In genomic region chr11:106920551-106921379, GRCm38 (mm10) we compare ENCODE assay signal across 8 mouse cellular contexts. TPM values are rescaled to one million over a fixed set of nuclear protein-coding genes. Genes with fewer than 3 reads are reported as not detected.
A peak's percentile ranks its signal among the peaks of the same experiment; 100 is the strongest.
DNase-seq lines count a peak whose midpoint lies in the region; ATAC-seq and TF ChIP-seq lines count a peak whose summit lies in the region.

Gene Smurf2 (minus strand): TSS chr11:106920715.

- no peak for TF ChIP-seq CTCF in kidney, postnatal 0 days (IDR thresholded peaks at IDR 0.05; ENCODE audit: low read depth)

- peak; percentile 77 for ATAC-seq in CD4-positive, CD25-positive, alpha-beta regulatory T cell, adult 4 months
- peak; percentile 94 for ATAC-seq in erythroid progenitor cell, adult 5-6 weeks (replicated peaks; ENCODE audit: low FRiP score, poor library complexity, severe bottlenecking)
- ATAC-seq in heart, embryonic 13.5 days (ENCODE audit: extremely low read depth, insufficient number of reproducible peaks, low FRiP score, low TSS enrichment) = peak; percentile 93
- ATAC-seq in kidney, postnatal 0 days (replicated peaks; ENCODE audit: low FRiP score, low read depth) = peak; percentile 95
- peak; percentile 96 for ATAC-seq in liver, embryonic 11.5 days (replicated peaks; ENCODE audit: low FRiP score)

- no peaks in the 10 kb centered on the region for H3K4me1 ChIP-seq in brown adipose tissue, adult 24 weeks (ENCODE audit: control insufficient read depth, insufficient read depth, insufficient read length, low read length)
- peaks cover 29% of the 10 kb centered on the region for H3K4me1 ChIP-seq in heart, embryonic 13.5 days
- H3K4me1 ChIP-seq in kidney, postnatal 0 days (replicated peaks; ENCODE audit: insufficient read depth, low read length) = 0 out of 2 replicates have a peak, but pooled peaks cover 6% of the 10 kb centered on the region
- H3K4me1 ChIP-seq in liver, embryonic 11.5 days (replicated peaks; ENCODE audit: control insufficient read depth, insufficient read depth, low read length) = peaks cover 14% of the 10 kb centered on the region

- H3ac ChIP-seq in myocyte (ENCODE audit: control insufficient read depth, insufficient read length) = peak within 1 kb of the TSS; percentile 65

- peak within 1 kb of the TSS; percentile 96 for H3K27ac ChIP-seq in brown adipose tissue, adult 24 weeks (replicated peaks; ENCODE audit: low read depth, low read length)
- H3K27ac ChIP-seq in heart, embryonic 13.5 days (replicated peaks) = peak within 1 kb of the TSS; percentile 94
- H3K27ac ChIP-seq in kidney, postnatal 0 days = peak within 1 kb of the TSS; percentile 90
- H3K27ac ChIP-seq in liver, embryonic 11.5 days (ENCODE audit: low read depth, low read length) = peak within 1 kb of the TSS; percentile 91

- H3K4me3 ChIP-seq in brown adipose tissue, adult 24 weeks (ENCODE audit: insufficient read depth, low read depth, low read length) = peak within 1 kb of the TSS; percentile 89
- H3K4me3 ChIP-seq in heart, embryonic 13.5 days = peak within 1 kb of the TSS; percentile 93
- peak within 1 kb of the TSS; percentile 74 for H3K4me3 ChIP-seq in kidney, postnatal 0 days (replicated peaks; ENCODE audit: low read depth, low read length)
- H3K4me3 ChIP-seq in liver, embryonic 11.5 days (ENCODE audit: low read depth, low read length) = peak within 1 kb of the TSS; percentile 92
- peak within 1 kb of the TSS; percentile 48 for H3K4me3 ChIP-seq in myocyte

- peak; percentile 95 for TF ChIP-seq POLR2A in myocyte (IDR thresholded peaks at IDR 0.05; ENCODE audit: insufficient read length, low read depth)

- H3K36me3 ChIP-seq in heart, embryonic 13.5 days = no peaks in the 10 kb centered on the region
- no peaks in the 10 kb centered on the region for H3K36me3 ChIP-seq in kidney, postnatal 0 days (ENCODE audit: insufficient read depth, low read length)
- H3K36me3 ChIP-seq in liver, embryonic 11.5 days (ENCODE audit: control insufficient read depth, insufficient read depth, low read length) = no peaks in the 10 kb centered on the region
- no peaks in the 10 kb centered on the region for H3K36me3 ChIP-seq in myocyte (ENCODE audit: control insufficient read depth, insufficient read depth)
- no peaks in the 10 kb centered on the region for H3K36me3 ChIP-seq in splenic B cell, adult 2 months (ENCODE audit: control insufficient read depth, insufficient read depth, low read length, poor library complexity, severe bottlenecking)

- H3K9ac ChIP-seq in heart, embryonic 13.5 days = peak within 1 kb of the TSS; percentile 99
- H3K9ac ChIP-seq in kidney, postnatal 0 days (ENCODE audit: low read depth, low read length) = peak within 1 kb of the TSS; percentile 88
- H3K9ac ChIP-seq in liver, embryonic 11.5 days (ENCODE audit: low read depth, low read length) = peak within 1 kb of the TSS; percentile 92

- no peaks in the 10 kb centered on the region for H3K9me3 ChIP-seq in heart, embryonic 13.5 days
- H3K9me3 ChIP-seq in kidney, postnatal 0 days (replicated peaks; ENCODE audit: low read length) = no peaks in the 10 kb centered on the region
- no peaks in the 10 kb centered on the region for H3K9me3 ChIP-seq in liver, embryonic 11.5 days (ENCODE audit: control insufficient read depth, low read length)

- H3K4me2 ChIP-seq in heart, embryonic 13.5 days = peak within 1 kb of the TSS; percentile 87
- peak within 1 kb of the TSS; percentile 60 for H3K4me2 ChIP-seq in kidney, postnatal 0 days (ENCODE audit: low read length)
- H3K4me2 ChIP-seq in liver, embryonic 11.5 days = peak within 1 kb of the TSS; percentile 96
- H3K4me2 ChIP-seq in myocyte (ENCODE audit: low read depth) = peak within 1 kb of the TSS; percentile 98

- H3K79me2 ChIP-seq in myocyte (ENCODE audit: control insufficient read depth, insufficient read depth) = peaks cover 43% of the 10 kb centered on the region

- DNase-seq in kidney, postnatal 0 days (ENCODE audit: low spot score) = peak; percentile 87
- DNase-seq in liver, embryonic 11.5 days (ENCODE audit: low spot score) = peak; percentile 93
- DNase-seq in splenic B cell, adult 2 months (ENCODE audit: low read depth, low spot score) = peak; percentile 86

- WGBS in heart, embryonic 13.5 days = 2% methylated on average over 55 of the region's 72 CpGs
- 5% methylated on average over 50 of the region's 72 CpGs for WGBS in kidney, postnatal 0 days
- 5% methylated on average over 48 of the region's 72 CpGs for WGBS in liver, embryonic 11.5 days

- no peaks in the 10 kb centered on the region for H3K27me3 ChIP-seq in heart, embryonic 13.5 days (replicated peaks)
- H3K27me3 ChIP-seq in kidney, postnatal 0 days (ENCODE audit: insufficient read depth, low read length) = no peaks in the 10 kb centered on the region
- H3K27me3 ChIP-seq in liver, embryonic 11.5 days (replicated peaks; ENCODE audit: control insufficient read depth, insufficient read depth, low read length) = no peaks in the 10 kb centered on the region
- H3K27me3 ChIP-seq in myocyte (ENCODE audit: control insufficient read depth, insufficient read depth, insufficient read length) = no peaks in the 10 kb centered on the region
- no peaks in the 10 kb centered on the region for H3K27me3 ChIP-seq in splenic B cell, adult 2 months (ENCODE audit: control insufficient read depth, insufficient read depth, low read length, poor library complexity, severe bottlenecking)

TF ChIP-seq in myocyte, 11 proteins besides CTCF, POLR2A, EP300 and RAD21:
- TF ChIP-seq TCF3 (IDR thresholded peaks at IDR 0.05; ENCODE audit: insufficient read length, low read depth) (no peak), REST (IDR thresholded peaks at IDR 0.05; ENCODE audit: insufficient read depth, insufficient read length) (no peak), CEBPB (IDR thresholded peaks at IDR 0.05; ENCODE audit: insufficient read depth, poor library complexity, severe bottlenecking) (no peak), MYOD1 (IDR thresholded peaks at IDR 0.05; ENCODE audit: control insufficient read depth in 1 of 3, insufficient read length in 2 of 3, low read depth in 2 of 3) (peak in 1 of 3 experiments; percentile 10), TCF12 (IDR thresholded peaks at IDR 0.05; ENCODE audit: insufficient read depth, poor library complexity, severe bottlenecking) (no peak), POLR2AphosphoS2 (IDR thresholded peaks at IDR 0.05; ENCODE audit: insufficient read length, low read depth) (peak; percentile 86), SRF (IDR thresholded peaks at IDR 0.05; ENCODE audit: control insufficient read depth, insufficient read length, low read depth) (no peak), MYOG (IDR thresholded peaks at IDR 0.05; ENCODE audit: control insufficient read depth in 1 of 3, insufficient read depth in 1 of 3, insufficient read length in 2 of 3, low read depth in 2 of 3) (peak in 1 of 3 experiments; percentile 5), USF1 (IDR thresholded peaks at IDR 0.05; ENCODE audit: low read depth) (no peak), MAX (IDR thresholded peaks at IDR 0.05; ENCODE audit: low read depth) (no peak), E2F4 (IDR thresholded peaks at IDR 0.05; ENCODE audit: insufficient read depth) (no peak)

RNA-seq across cellular contexts. Expression of gene Smurf2, which starts in this region (rescaled TPM):
- polyA plus RNA-seq in CD4-positive, CD25-positive, alpha-beta regulatory T cell, adult 4 months (2017; shearing (Covaris generic)) = 10 to 100 TPM; 12.2 to 16.1 TPM
- polyA plus RNA-seq in brown adipose tissue, adult 24 weeks (2012; ENCODE audit: insufficient read depth, insufficient read length, missing spikeins) = 13.1 and 18.4 TPM in 2 replicates
- total RNA-seq in erythroid progenitor cell, adult 5-6 weeks (2015; ENCODE audit: low replicate concordance) = 7.9 and 9.2 TPM in 2 replicates
- 8.5 and 14.2 TPM in 2 replicates for total RNA-seq in erythroid progenitor cell, adult 5-6 weeks (2017; ENCODE audit: low replicate concordance)
- 9.7 and 10.2 TPM in 2 replicates for polyA plus RNA-seq in heart, embryonic 13.5 days (2015; fragmentation: Nextera tagmentation; extraction: Ambion mirVana)
- 11.2 and 12.3 TPM in 2 replicates for polyA plus RNA-seq in kidney, postnatal 0 days (2015; fragmentation: Nextera tagmentation; extraction: Ambion mirVana)
- 8.7 and 9.6 TPM in 2 replicates for polyA plus RNA-seq in liver, embryonic 11.5 days (2014; fragmentation: Nextera tagmentation; extraction: Ambion mirVana)
- polyA plus RNA-seq in myocyte (2012; fragmentation: generic; extraction: Trizol) = 11.5 TPM

Comparison
In these comparisons a context has a peak if more than half of its experiments do, and no peak if none do; other contexts are left out.
1. Peak in every context shown above with its lines: DNase-seq, ATAC-seq, H3K4me3 ChIP-seq and H3K27ac ChIP-seq.